Mouse (Mus musculus): ENCODE data around the gene Cntrob.

GRCm38 (mm10) chr11:69254808-69255207 is 68.8 kb downstream of the Cntrob start:
- TF ChIP-seq EP300 (IDR thresholded peaks at IDR 0.05; ENCODE audit: low read depth) (no peak), CTCF (IDR thresholded peaks at IDR 0.05; ENCODE audit: low read depth) (no peak)

Measured in liver, postnatal 0 days (tissue).